Mouse (Mus musculus) heart, adult 2 months (tissue): Measurements from ENCODE around the gene Ing3.

Experiments used
- CTCF ChIP-seq: fragments of 200-600 bp; IDR thresholded peaks from 2 replicates; pipeline ENCODE4 v1.8.1; 2022; ENCODE audit warnings: antibody characterized with exemption, mild to moderate bottlenecking, moderate library complexity
- EP300 ChIP-seq: fragments of 200-500 bp; IDR thresholded peaks from 2 replicates; pipeline ENCODE4 v1.6.1; 2011; ENCODE audit warnings: low read depth, low read length, control low read depth; ENCODE audit not compliant: insufficient read depth
- POLR2A ChIP-seq: fragments of 200-500 bp; IDR thresholded peaks from 2 replicates; pipeline ENCODE4 v1.6.1; 2011; ENCODE audit warnings: mild to moderate bottlenecking, low read depth, low read length, control low read depth; ENCODE audit not compliant: insufficient read depth

DNA sequence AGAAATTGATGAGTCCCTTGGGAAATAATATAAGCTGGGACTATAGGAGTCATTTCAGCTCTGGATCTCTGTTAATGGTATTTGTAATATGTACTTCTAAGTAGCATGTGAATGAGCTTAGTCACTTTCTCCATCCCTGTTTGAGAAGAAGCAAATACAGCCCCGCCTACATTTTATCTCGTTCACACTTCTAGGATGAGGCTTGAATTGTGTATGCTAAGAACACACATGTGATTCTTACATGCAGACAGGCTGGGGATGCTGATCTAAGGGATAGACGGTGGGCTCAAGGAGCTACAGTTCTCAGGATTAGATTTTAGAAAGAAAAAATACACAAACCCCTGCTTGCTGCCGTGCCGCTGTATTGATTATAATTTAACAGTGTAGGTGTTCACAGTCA is 71.3 kb downstream of the Ing3 start:
- TF ChIP-seq POLR2A (no peak), CTCF (no peak), EP300 (no peak)
